Mouse (Mus musculus) urinary bladder, adult 18-20 months (tissue): ENCODE data around the gene Creg1.
A peak's percentile ranks its signal among the peaks of the same experiment; 100 is the strongest.
"Not testable (repeated sequence)": the region's sequence is repeated elsewhere in the genome, so short reads cannot be mapped to it uniquely, and the experiment has no call there.

Source experiments
- DNase-seq, 2 experiments: peaks; one replicate each; pipeline ENCODE4 v3.0.0; 2022; ENCODE audit warnings: low spot score in 2 of 2, mixed read lengths in 2 of 2

Gene Creg1

GRCm38 (mm10) chr1:165751142-165751541, 12.4 kb upstream of the Creg1 start:
- DNase-seq, result no peak

GRCm38 (mm10) chr1:165751838-165752237, 11.7 kb upstream of the Creg1 start:
- DNase-seq, result no peak

- DNase-seq, result no peak
Observed at GRCm38 (mm10) chr1:165754205-165754604, 9.3 kb upstream of the Creg1 start.

- DNase-seq, result no peak
Observed at GRCm38 (mm10) chr1:165755194-165755593, 8.4 kb upstream of the Creg1 start.

GRCm38 (mm10) chr1:165761522-165762305, 1.8 kb upstream of the Creg1 start:
- no peak for DNase-seq

GRCm38 (mm10) chr1:165762498-165762897, 1.0 kb upstream of the Creg1 start:
- not testable (repeated sequence) for DNase-seq

GRCm38 (mm10) chr1:165762914-165763634, 472 bp upstream of the Creg1 start:
- DNase-seq, result no peak

GRCm38 (mm10) chr1:165764571-165764970, 1.0 kb downstream of the Creg1 start:
- no peak for DNase-seq

GRCm38 (mm10) chr1:165765041-165765440, 1.5 kb downstream of the Creg1 start:
- no peak for DNase-seq

GRCm38 (mm10) chr1:165765651-165766294, 2.2 kb downstream of the Creg1 start:
- DNase-seq, result no peak

- DNase-seq, result no peak
Observed at GRCm38 (mm10) chr1:165766295-165766890, 2.8 kb downstream of the Creg1 start.

GRCm38 (mm10) chr1:165768894-165769512, 5.5 kb downstream of the Creg1 start:
- DNase-seq, result no peak

GRCm38 (mm10) chr1:165770181-165770759, 6.7 kb downstream of the Creg1 start:
- DNase-seq, result no peak

- DNase-seq, result peak; percentile 65 to 75
Observed at GRCm38 (mm10) chr1:165771491-165771897, 7.9 kb downstream of the Creg1 start.

- no peak for DNase-seq
Observed at GRCm38 (mm10) chr1:165771998-165772397, 8.5 kb downstream of the Creg1 start.

GRCm38 (mm10) chr1:165775518-165776294, 12.2 kb downstream of the Creg1 start:
- no peak for DNase-seq

GRCm38 (mm10) chr1:165779954-165780585, 16.5 kb downstream of the Creg1 start:
- DNase-seq, result no peak

GRCm38 (mm10) chr1:165780586-165781111, 17.1 kb downstream of the Creg1 start:
- peak in 1 of 2 experiments; percentile 30 for DNase-seq

- no peak for DNase-seq
Observed at GRCm38 (mm10) chr1:165781426-165781825, 17.9 kb downstream of the Creg1 start.

- DNase-seq, result no peak
Observed at GRCm38 (mm10) chr1:165781911-165782310, 18.4 kb downstream of the Creg1 start.
